7 mouse cellular contexts compared by ENCODE assay signal in genomic region chr2:74907368-74908291, GRCm38 (mm10).
DNase-seq lines count a peak whose midpoint lies in the region; ATAC-seq and TF ChIP-seq lines count a peak whose summit lies in the region.

No protein-coding gene starts in this region.

- no peak overlapping the region for H3K4me3 ChIP-seq in limb, embryonic 14.5 days (replicated peaks; ENCODE audit: low read length)

- peak; percentile 45 for DNase-seq in NIH3T3 (ENCODE audit: low read depth)
- peak; percentile 40 for DNase-seq in adrenal gland, postnatal 25 days
- DNase-seq in heart, adult 9 months (ENCODE audit: low spot score in 2 of 2) = peak; percentile 81 to 85
- DNase-seq in limb, embryonic 14.5 days (ENCODE audit: low spot score) = peak; percentile 54
- DNase-seq in testis, postnatal 14 days (ENCODE audit: low spot score) = peak; percentile 69
- no peak for DNase-seq in thymus, postnatal 0 days (ENCODE audit: low spot score)
- no peak for DNase-seq in spleen, adult 12 weeks (ENCODE audit: low spot score)

- 61% methylated on average over 19 of the region's 19 CpGs for WGBS in limb, embryonic 14.5 days

- no peak for ATAC-seq in limb, embryonic 14.5 days (ENCODE audit: low FRiP score, low read depth)

- no peaks in the 10 kb centered on the region for H3K9me3 ChIP-seq in limb, embryonic 14.5 days (ENCODE audit: control insufficient read depth, low read length)

- H3K27me3 ChIP-seq in limb, embryonic 14.5 days (ENCODE audit: control insufficient read depth, insufficient read depth, low read length) = no peaks in the 10 kb centered on the region

- H3K4me2 ChIP-seq in limb, embryonic 14.5 days (replicated peaks; ENCODE audit: low read depth, low read length, severe bottlenecking) = no peak overlapping the region

- no peaks in the 10 kb centered on the region for H3K36me3 ChIP-seq in limb, embryonic 14.5 days (ENCODE audit: control insufficient read depth, insufficient read depth, low read length)

- no peak for TF ChIP-seq POLR2A in limb, embryonic 14.5 days (IDR thresholded peaks at IDR 0.05; ENCODE audit: borderline replicate concordance, extremely low read depth, insufficient read depth, insufficient read length)

- peaks cover 3% of the 10 kb centered on the region; the same call in 1 of the 2 replicates for H3K4me1 ChIP-seq in limb, embryonic 14.5 days (ENCODE audit: control insufficient read depth, insufficient read depth, low read length)

- H3K9ac ChIP-seq in limb, embryonic 14.5 days (ENCODE audit: low read depth, low read length, severe bottlenecking) = no peak overlapping the region

- no peak overlapping the region for H3K27ac ChIP-seq in limb, embryonic 14.5 days (replicated peaks; ENCODE audit: low read depth, low read length)

Comparison
In these comparisons a context has a peak if more than half of its experiments do, and no peak if none do; other contexts are left out.
1. DNase-seq: peak in NIH3T3 (single experiment), adrenal gland, postnatal 25 days (single experiment), heart, adult 9 months (2 of 2), limb, embryonic 14.5 days (single experiment) and testis, postnatal 14 days (single experiment); none in thymus, postnatal 0 days (single experiment) and spleen, adult 12 weeks (single experiment).